Mouse (Mus musculus): ENCODE results near the gene Senp5.

GRCm38 (mm10) chr16:31944698-31945255 is 58.3 kb downstream of the Senp5 start:
- TF ChIP-seq POLR2A (IDR thresholded peaks at IDR 0.05; ENCODE audit: control insufficient read depth, low read depth, low read length) (no peak), CTCF (IDR thresholded peaks at IDR 0.05; ENCODE audit: control insufficient read depth, insufficient read depth, insufficient replicate concordance, low read depth, low read length) (no peak)
